Mouse (Mus musculus) liver, adult 2 months (tissue): Measurements from ENCODE around the gene Car4. TPM values are rescaled to one million over a fixed set of nuclear protein-coding genes. Genes with fewer than 3 reads are reported as not detected.

Source experiments
- DNase-seq: peaks from one replicate; pipeline ENCODE4 v3.0.0-alpha.2; 2011; ENCODE audit warnings: low read depth, low spot score; ENCODE audit errors: extremely low read depth
- H3K27ac ChIP-seq: fragments of 200-500 bp; replicated peaks from 2 replicates; pipeline ENCODE4 v1.5.1; 2012; ENCODE audit warnings: low read depth, mild to moderate bottlenecking, control low read depth, inconsistent platforms, low read length; ENCODE audit not compliant: insufficient read depth
- H3K27me3 ChIP-seq: fragments of 200-500 bp; 2 replicates; pipeline ENCODE4 v1.6.1; 2012; ENCODE audit warnings: mild to moderate bottlenecking, moderate library complexity, low read length, inconsistent platforms; ENCODE audit not compliant: control insufficient read depth, insufficient read depth
- H3K36me3 ChIP-seq: fragments of 200-500 bp; 2 replicates; pipeline ENCODE4 v1.6.1; 2012; ENCODE audit warnings: low read length, inconsistent platforms; ENCODE audit not compliant: control insufficient read depth, insufficient read depth
- H3K4me1 ChIP-seq: fragments of 200-500 bp; 2 replicates; pipeline ENCODE4 v1.6.1; 2011; ENCODE audit warnings: low read length; ENCODE audit not compliant: control insufficient read depth, insufficient read depth
- H3K4me3 ChIP-seq: fragments of 200-500 bp; 2 replicates; pipeline ENCODE4 v1.5.1; 2011; ENCODE audit warnings: low read depth, mild to moderate bottlenecking, control low read depth, low read length, moderate library complexity; ENCODE audit not compliant: insufficient read depth
- H3K79me2 ChIP-seq: fragments of 200-500 bp; 2 replicates; pipeline ENCODE4 v1.6.1; 2012; ENCODE audit warnings: inconsistent platforms, mild to moderate bottlenecking, low read length, moderate library complexity; ENCODE audit not compliant: control insufficient read depth, insufficient read depth
- H3K9ac ChIP-seq: fragments of 200-500 bp; 2 replicates; pipeline ENCODE4 v1.6.1; 2012; ENCODE audit warnings: low read depth, mild to moderate bottlenecking, control low read depth, inconsistent platforms, low read length
- CTCF ChIP-seq: fragments of 200-500 bp; IDR thresholded peaks from 2 replicates; pipeline ENCODE4 v1.5.1; 2011; ENCODE audit warnings: low read depth, low read length, control low read depth
- POLR2A ChIP-seq: fragments of 200-500 bp; IDR thresholded peaks from 2 replicates; pipeline ENCODE4 v1.6.1; 2011; ENCODE audit warnings: low read length, control low read depth; ENCODE audit not compliant: insufficient read depth; ENCODE audit errors: extremely low read depth
- WGBS: fragments of 180-500 bp; shearing (Covaris S2); methylation state at CpG from one replicate; pipeline ENCODE4 v1.1.7; 2018; 5-methylcytosine and 5-hydroxymethylcytosine counted together
- polyA plus RNA-seq: library from polyadenylated mRNA; depleted of rRNA; stranded (reverse); fragments of >200 nt; gene quantifications from 2 replicates; pipeline ENCODE4 v1.2.3, GENCODE M21; 2012
- total RNA-seq: library from RNA; depleted of rRNA; stranded (reverse); fragments of >200 nt; gene quantifications from 2 replicates; pipeline ENCODE4 v1.2.3, GENCODE M21; 2014

Car4 gene
- total and polyA plus RNA-seq, 2 experiments: 0.13 TPM; not detected in 1

GRCm38 (mm10) chr11:84939508-84940053, 18.0 kb upstream of the Car4 start:
- whole genome bisulfite sequencing: 71% methylated on average over 8 of the region's 8 CpGs

GRCm38 (mm10) chr11:84940140-84940539, 17.4 kb upstream of the Car4 start:
- DNase-seq: no peak
- WGBS: 78% methylated on average over 10 of the region's 10 CpGs
- Histone ChIP-seq H3K27me3 (0 out of 2 replicates have a peak, but pooled peaks cover 3% of the 10 kb centered on the region), H3K36me3 (no peaks in the 10 kb centered on the region), H3K79me2 (no peaks in the 10 kb centered on the region), H3K4me3 (no peak overlapping the region), H3K9ac (no peak overlapping the region), H3K27ac (no peak overlapping the region), H3K4me1 (no peaks in the 10 kb centered on the region)
- TF ChIP-seq CTCF (no peak), POLR2A (no peak)

More at GRCm38 (mm10) chr11:84939508-84940053, 18.0 kb upstream of the Car4 start:
- no peak overlapping the region for H3K27ac ChIP-seq
- H3K79me2 ChIP-seq: no peaks in the 10 kb centered on the region
- no peak overlapping the region for H3K4me3 ChIP-seq
- DNase-seq: no peak
- H3K36me3 ChIP-seq: no peaks in the 10 kb centered on the region
- no peaks in the 10 kb centered on the region for H3K4me1 ChIP-seq
- H3K9ac ChIP-seq: no peak overlapping the region
- TF ChIP-seq POLR2A (no peak), CTCF (no peak)
- 0 out of 2 replicates have a peak, but pooled peaks cover 3% of the 10 kb centered on the region for H3K27me3 ChIP-seq

- H3K4me1 ChIP-seq: no peaks in the 10 kb centered on the region
- H3K36me3 ChIP-seq: no peaks in the 10 kb centered on the region
- no peak overlapping the region for H3K27ac ChIP-seq
- WGBS: 8% methylated on average over 15 of the region's 15 CpGs
- no peak for DNase-seq
- no peak overlapping the region for H3K9ac ChIP-seq
- H3K27me3 ChIP-seq: 0 out of 2 replicates have a peak, but pooled peaks cover 3% of the 10 kb centered on the region
- TF ChIP-seq CTCF: no peak
- no peak for TF ChIP-seq POLR2A
- no peaks in the 10 kb centered on the region for H3K79me2 ChIP-seq
- no peak overlapping the region for H3K4me3 ChIP-seq
Observed at GRCm38 (mm10) chr11:84943948-84944347, 13.6 kb upstream of the Car4 start.

- no peak for DNase-seq
- 21% methylated on average over 12 of the region's 12 CpGs for WGBS
- Histone ChIP-seq H3K36me3 (no peaks in the 10 kb centered on the region), H3K9ac (no peak overlapping the region), H3K27me3 (0 out of 2 replicates have a peak, but pooled peaks cover 3% of the 10 kb centered on the region), H3K79me2 (no peaks in the 10 kb centered on the region), H3K4me1 (no peaks in the 10 kb centered on the region), H3K4me3 (no peak overlapping the region), H3K27ac (no peak overlapping the region)
- TF ChIP-seq CTCF: no peak
- TF ChIP-seq POLR2A: no peak
Observed at GRCm38 (mm10) chr11:84944639-84945435, 12.7 kb upstream of the Car4 start.

GRCm38 (mm10) chr11:84945841-84946240, 11.7 kb upstream of the Car4 start:
- Histone ChIP-seq H3K4me1 (no peaks in the 10 kb centered on the region), H3K9ac (no peak overlapping the region), H3K27ac (no peak overlapping the region), H3K36me3 (no peaks in the 10 kb centered on the region), H3K27me3 (0 out of 2 replicates have a peak, but pooled peaks cover 3% of the 10 kb centered on the region), H3K79me2 (no peaks in the 10 kb centered on the region), H3K4me3 (no peak overlapping the region)
- 53% methylated on average over 3 of the region's 3 CpGs for WGBS
- no peak for DNase-seq
- no peak for TF ChIP-seq CTCF
- TF ChIP-seq POLR2A: no peak

DNA sequence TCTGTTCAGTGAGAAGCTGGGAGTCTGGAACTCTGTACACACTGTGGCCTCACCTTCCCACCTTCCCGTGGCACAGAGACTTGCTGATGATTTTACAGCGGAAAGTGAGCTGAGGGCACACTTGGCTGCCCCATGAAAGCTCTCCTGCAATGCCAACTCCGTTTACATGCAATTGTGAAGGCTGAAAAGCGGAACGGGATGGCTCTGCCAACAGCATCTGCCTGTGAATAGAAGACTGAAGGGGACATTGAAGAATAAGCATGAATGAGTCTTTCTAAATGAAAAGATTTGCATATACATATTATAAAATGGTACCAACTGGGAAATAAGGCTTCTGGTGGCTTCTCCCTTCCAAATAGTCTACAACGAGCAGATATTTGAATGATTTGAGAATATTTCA, 10.4 kb upstream of the Car4 start:
- WGBS: 80% methylated on average over 6 of the region's 6 CpGs
- TF ChIP-seq CTCF (no peak), POLR2A (no peak)
- Histone ChIP-seq H3K9ac (no peak overlapping the region), H3K4me3 (no peak overlapping the region), H3K36me3 (no peaks in the 10 kb centered on the region), H3K79me2 (no peaks in the 10 kb centered on the region), H3K27me3 (0 out of 2 replicates have a peak, but pooled peaks cover 3% of the 10 kb centered on the region), H3K4me1 (no peaks in the 10 kb centered on the region), H3K27ac (no peak overlapping the region)
- no peak for DNase-seq
